In the genomic region with DNA sequence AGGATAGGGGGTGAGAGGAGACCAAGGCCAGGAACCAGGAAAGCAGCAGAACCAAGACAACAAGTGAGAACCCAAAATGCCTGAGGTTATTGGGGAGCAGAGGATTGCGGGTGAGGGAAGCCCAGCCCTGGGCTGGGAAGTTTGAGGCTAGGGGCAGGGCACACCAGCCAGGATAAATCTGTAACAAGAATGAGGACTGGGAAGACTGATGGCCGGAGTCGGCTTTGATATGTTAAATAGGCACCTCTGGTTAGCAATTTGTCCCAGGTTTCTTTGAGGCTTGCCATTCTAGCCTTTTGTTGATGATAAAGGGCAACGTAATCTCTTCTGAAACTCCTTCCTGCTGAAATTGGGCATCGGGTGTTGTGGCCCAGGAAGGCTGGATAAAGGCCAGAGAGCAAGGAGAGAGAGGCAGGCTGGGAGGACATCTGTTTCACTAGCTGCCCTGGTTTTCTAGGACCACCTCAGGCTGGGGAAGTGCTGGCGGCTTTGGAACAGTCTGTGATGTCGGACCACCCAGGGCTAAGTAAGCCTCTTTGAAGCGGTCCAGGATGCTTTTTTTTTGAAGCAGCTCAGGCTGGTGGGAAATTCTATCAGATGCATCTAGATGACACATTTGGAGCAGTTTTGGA, we compare ENCODE assay signal across 10 mouse cellular contexts.
DNase-seq lines count a peak whose midpoint lies in the region; ATAC-seq and TF ChIP-seq lines count a peak whose summit lies in the region.
"Had no signal": no experiment of that assay in that cellular context is flagged by ENCODE, and none has a peak within 500 bp of the region (broad histone marks: within the 10 kb centered on the region; RNA-seq: fewer than 3 reads in every experiment).

No protein-coding gene starts in this region.

- no peaks in the 10 kb centered on the region for H3K27me3 ChIP-seq in lung, embryonic 14.5 days (ENCODE audit: insufficient read depth, low read length)
- H3K27me3 ChIP-seq in hindbrain, embryonic 11.5 days (ENCODE audit: control insufficient read depth, insufficient read depth, low read length): no peaks in the 10 kb centered on the region

- H3K4me1 ChIP-seq in lung, embryonic 14.5 days (ENCODE audit: insufficient read depth): no peaks in the 10 kb centered on the region
- H3K4me1 ChIP-seq in hindbrain, embryonic 11.5 days (replicated peaks; ENCODE audit: control insufficient read depth, insufficient read depth, low read length): 0 out of 2 replicates have a peak, but pooled peaks cover 3% of the 10 kb centered on the region

- no peaks in the 10 kb centered on the region for H3K9me3 ChIP-seq in lung, embryonic 14.5 days (ENCODE audit: low read depth, low read length)
- no peaks in the 10 kb centered on the region for H3K9me3 ChIP-seq in hindbrain, embryonic 11.5 days (ENCODE audit: control insufficient read depth, low read length)

- ATAC-seq in lung, embryonic 14.5 days (ENCODE audit: insufficient read depth): no peak; the same call in 1 of the 2 replicates
- ATAC-seq in hindbrain, embryonic 11.5 days (ENCODE audit: low FRiP score): no peak
- no peak for ATAC-seq in megakaryocyte progenitor cell, adult 5-6 weeks (replicated peaks; ENCODE audit: poor library complexity)

- no peak overlapping the region for H3K27ac ChIP-seq in lung, embryonic 14.5 days (ENCODE audit: low read depth)
- no peak overlapping the region for H3K27ac ChIP-seq in hindbrain, embryonic 11.5 days (ENCODE audit: low read depth, low read length)

- DNase-seq in lung, embryonic 14.5 days: peak; percentile 37
- no peak for DNase-seq in lung, adult 18-20 months
- peak; percentile 67 to 71 for DNase-seq in cerebellum, postnatal 36 days
- peak; percentile 19 for DNase-seq in hindbrain, embryonic 11.5 days (ENCODE audit: low spot score)
- peak; percentile 80 for DNase-seq in retina, postnatal 1 day
- DNase-seq in lung, postnatal 10 days: no peak
- no peak for DNase-seq in urinary bladder, postnatal 10 days (ENCODE audit: low spot score)
- DNase-seq: heart, postnatal 10 days; kidney, postnatal 10 days had no signal

- no peaks in the 10 kb centered on the region for H3K36me3 ChIP-seq in lung, embryonic 14.5 days (ENCODE audit: insufficient read depth)
- no peaks in the 10 kb centered on the region for H3K36me3 ChIP-seq in hindbrain, embryonic 11.5 days (ENCODE audit: control insufficient read depth, insufficient read depth, low read length)

- H3K9ac ChIP-seq in lung, embryonic 14.5 days: no peak overlapping the region
- H3K9ac ChIP-seq in hindbrain, embryonic 11.5 days (ENCODE audit: low read depth, low read length): no peak overlapping the region

- TF ChIP-seq CTCF in lung, embryonic 14.5 days (IDR thresholded peaks at IDR 0.05; ENCODE audit: low read depth): no peak

- WGBS in lung, embryonic 14.5 days: 28% methylated on average over 8 of the region's 8 CpGs
- 12% methylated on average over 8 of the region's 8 CpGs for WGBS in hindbrain, embryonic 11.5 days

- H3K4me2 ChIP-seq in lung, embryonic 14.5 days: no peak overlapping the region
- no peak overlapping the region for H3K4me2 ChIP-seq in hindbrain, embryonic 11.5 days (replicated peaks; ENCODE audit: low read depth, low read length)

- H3K4me3 ChIP-seq in lung, embryonic 14.5 days (ENCODE audit: low read depth, low read length): no peak overlapping the region
- H3K4me3 ChIP-seq in hindbrain, embryonic 11.5 days (ENCODE audit: low read depth, low read length): no peak overlapping the region

Comparison
In these comparisons a context has a peak if more than half of its experiments do, and no peak if none do; other contexts are left out.
1. DNase-seq: peak in lung, embryonic 14.5 days (single experiment), cerebellum, postnatal 36 days (2 of 2), hindbrain, embryonic 11.5 days (single experiment) and retina, postnatal 1 day (single experiment); none in lung, adult 18-20 months (0 of 2), lung, postnatal 10 days (single experiment) and urinary bladder, postnatal 10 days (single experiment).